Mouse (Mus musculus): ENCODE results near the gene Arhgap33.
A peak's percentile ranks its signal among the peaks of the same experiment; 100 is the strongest.
"Not testable (repeated sequence)": the region's sequence is repeated elsewhere in the genome, so short reads cannot be mapped to it uniquely, and the experiment has no call there.

Gene Arhgap33

DNA sequence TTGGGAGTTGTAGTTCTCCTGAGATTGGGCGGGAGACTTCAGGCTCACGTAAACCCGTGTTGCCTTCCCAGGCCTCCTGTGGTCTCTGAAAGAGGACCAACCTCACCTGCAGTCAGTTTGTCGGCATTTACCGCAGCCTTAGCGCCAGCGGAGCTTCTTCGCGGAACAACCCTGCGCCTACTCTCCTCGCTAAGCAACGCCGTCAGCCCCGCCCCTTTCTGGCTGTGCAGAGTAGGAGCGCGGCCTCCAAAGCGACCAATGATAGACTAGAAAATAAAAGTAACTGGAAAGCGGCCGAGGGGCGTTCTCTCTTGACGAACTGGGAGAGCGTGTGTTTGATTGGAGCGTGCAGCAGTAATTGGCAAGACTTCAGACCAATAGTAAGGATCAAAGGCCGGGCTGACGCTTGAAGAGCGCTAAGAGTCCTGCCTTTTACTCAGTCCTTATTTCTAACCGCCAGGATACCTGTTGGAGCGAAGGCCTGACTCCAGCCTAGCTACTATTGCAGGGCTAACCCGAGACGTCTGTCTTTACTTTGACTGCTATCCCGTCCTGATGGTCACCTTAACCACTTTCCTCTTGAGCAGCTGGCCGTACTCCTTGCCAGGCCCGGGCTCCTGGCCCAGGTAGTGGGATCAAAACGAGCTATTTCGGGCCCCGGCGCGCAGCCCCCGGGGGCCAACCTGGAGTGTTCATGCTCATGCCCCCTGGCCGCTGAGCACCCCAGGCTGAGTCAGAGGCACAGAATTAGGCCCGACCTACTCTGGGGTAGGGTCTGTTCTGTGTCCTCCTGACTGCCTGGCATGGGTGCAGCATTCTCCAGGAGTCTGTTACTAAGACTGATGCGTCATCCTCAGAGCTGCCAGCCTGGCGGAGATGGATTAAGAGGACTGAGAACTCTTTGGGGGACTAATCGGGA, 17.5 kb upstream of the Arhgap33 start, which contains the start of the genes Hspb6 and Proser3:
TSS of gene Hspb6 (plus strand) at position 77 of the 919 bp plus-strand sequence.
TSS of gene Proser3 (minus strand) at position 198 of the 919 bp plus-strand sequence.
- peak; percentile 92 to 93 for DNase-seq

- no peak for DNase-seq
These were observed 16.7 kb upstream of the Arhgap33 start for GRCm38 (mm10) chr7:30551445-30552101.

GRCm38 (mm10) chr7:30550603-30551002, 15.7 kb upstream of the Arhgap33 start:
- DNase-seq, result no peak

GRCm38 (mm10) chr7:30549880-30550279, 15.0 kb upstream of the Arhgap33 start:
- DNase-seq, result no peak

GRCm38 (mm10) chr7:30544327-30544726, 9.5 kb upstream of the Arhgap33 start:
- DNase-seq, result no peak

- DNase-seq, result no peak
These were observed 5.7 kb upstream of the Arhgap33 start for GRCm38 (mm10) chr7:30540572-30540971.

DNA sequence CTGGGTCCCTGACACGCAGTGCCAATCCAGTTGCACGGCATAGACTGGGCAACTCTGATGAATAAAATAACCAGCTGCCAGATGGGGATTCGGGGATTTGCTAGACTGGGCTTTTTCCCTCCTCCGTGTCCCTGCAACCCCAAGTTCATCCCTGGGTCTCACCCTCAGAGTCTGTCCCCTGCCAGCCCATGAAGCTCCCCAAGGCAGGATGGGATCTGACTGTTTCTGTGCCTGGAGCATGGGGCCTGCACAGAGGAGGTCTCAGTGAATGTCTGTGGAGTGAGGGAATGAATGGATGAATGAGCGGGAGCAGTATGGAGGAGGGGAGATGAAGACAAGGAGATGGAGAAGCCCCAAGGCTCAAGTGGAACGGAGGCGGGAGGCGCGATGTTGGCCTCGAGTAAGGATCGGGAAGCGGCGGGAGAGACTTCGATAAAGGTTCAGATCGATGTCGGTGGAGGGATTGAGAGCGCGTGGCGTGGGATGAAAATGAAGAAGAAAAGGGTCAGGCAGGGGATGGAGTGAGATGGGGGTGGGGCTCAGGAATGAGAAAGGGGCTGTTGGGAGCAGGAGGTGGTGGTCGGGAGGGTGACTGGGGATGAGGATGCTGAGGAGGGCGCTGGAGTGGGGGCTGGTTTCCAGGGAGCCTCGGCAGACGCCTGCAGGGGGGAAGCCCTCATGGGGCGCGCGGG, 773 bp downstream of the Arhgap33 start:
- DNase-seq, result no peak

DNA sequence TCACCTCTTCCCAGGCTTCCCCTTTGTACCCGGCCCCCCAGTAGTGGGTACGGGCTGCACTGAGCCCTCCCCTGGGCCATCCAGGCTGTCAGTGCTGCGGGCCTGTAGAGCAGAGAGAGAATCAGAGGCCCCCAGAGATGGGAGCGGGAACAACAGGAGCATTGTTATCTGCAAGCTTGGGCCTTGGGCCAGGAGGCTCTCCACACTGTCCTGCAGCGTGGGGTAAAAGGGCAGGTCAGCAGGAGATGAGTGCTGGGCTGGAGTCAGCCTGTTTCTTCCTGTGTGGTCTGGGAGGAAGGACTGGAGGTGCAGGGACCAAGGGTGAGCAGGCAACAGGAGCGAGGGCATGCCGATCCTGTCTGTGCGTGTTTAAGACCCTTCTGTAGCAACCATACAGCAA, 1.9 kb downstream of the Arhgap33 start:
- no peak for DNase-seq

DNA sequence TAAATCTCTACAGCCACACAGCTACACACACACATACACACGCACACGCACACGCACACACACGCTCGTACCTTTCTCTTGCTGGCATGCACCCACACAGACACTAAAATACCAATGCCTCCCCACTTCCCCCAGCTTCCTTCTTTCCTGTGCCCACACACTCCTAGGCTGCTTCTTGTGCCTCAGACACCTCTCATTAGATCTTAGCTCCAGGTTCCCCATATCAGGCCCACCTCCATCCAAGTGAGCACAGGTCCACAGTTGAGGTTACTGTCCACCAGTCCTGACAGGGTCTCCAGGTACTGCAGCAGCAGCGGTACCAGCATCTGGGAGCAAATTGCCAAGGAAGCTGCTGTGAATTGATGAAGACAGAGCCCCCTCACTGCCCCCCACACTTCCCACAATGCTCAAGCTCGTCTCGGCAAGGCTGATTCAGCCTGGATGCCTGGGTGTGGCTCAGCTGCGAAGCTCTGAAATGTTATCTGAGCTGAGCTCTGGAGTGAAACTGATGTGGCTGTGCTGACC, 3.5 kb downstream of the Arhgap33 start:
- no peak for DNase-seq

DNA sequence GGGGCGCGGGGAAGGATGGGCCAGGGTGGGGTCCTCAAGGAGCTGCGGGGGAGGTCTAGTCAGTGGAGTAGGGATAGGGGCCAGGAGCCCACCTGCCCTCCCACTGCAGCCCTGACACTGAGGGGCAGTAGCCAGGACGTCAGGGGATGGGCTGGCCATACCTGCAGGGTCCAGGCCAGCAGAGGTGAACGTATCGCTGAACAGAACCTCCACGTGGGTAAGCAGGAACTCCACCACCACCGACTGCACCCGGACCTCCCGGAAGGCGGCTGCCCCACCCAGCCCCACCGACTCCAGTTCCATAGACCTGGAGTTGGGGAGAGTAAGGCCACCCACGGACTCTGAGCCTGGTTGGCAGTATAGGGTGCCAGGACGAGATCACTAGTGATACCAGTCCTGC, 7.9 kb downstream of the Arhgap33 start:
- DNase-seq, result no peak

DNA sequence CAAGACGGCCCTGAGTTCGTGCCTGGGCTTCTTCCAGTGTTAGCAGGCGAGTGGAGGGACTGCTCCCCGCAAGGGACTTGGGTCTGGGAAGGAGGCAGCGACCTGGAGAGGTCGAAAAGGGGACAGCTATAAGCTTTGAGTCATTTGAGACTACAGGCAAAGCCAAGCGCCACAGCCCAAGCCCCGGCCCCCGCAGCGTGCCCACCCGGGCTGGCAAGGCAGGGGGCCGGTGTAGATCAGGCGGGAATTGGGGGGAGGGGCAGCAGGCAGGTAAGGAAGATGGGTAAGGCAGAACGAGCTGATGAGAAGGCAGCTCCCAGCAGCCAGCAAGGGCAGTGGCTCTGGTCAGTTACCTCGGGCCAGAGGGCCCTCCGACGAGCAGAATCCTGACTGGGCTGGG, 8.5 kb downstream of the Arhgap33 start:
- no peak for DNase-seq

DNA sequence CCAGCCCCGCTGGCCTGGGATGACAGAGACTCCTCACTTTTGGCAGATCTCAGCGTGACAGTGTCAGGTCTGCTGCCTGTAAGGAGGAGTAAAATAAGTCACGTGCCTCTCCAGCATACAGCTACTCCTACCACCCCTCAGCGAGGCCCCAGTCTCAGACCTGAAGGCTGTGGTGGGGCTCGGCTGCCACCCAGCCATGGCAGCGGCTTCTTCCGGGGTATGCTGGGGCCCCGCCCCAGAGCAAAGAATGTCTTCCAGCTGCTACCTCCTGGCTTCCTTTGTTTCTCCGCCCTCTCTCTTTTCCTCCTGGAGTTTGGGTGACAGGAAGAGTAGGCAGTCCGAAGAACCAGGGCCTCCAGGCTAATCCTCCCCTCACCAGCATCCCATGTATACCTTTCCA, 8.9 kb downstream of the Arhgap33 start:
- no peak for DNase-seq

- DNase-seq, result no peak
These were observed 10.4 kb downstream of the Arhgap33 start for GRCm38 (mm10) chr7:30524487-30524886.

GRCm38 (mm10) chr7:30522871-30523270, 12.0 kb downstream of the Arhgap33 start:
- DNase-seq, result no peak

GRCm38 (mm10) chr7:30520856-30521255, 14.0 kb downstream of the Arhgap33 start:
- no peak for DNase-seq

DNA sequence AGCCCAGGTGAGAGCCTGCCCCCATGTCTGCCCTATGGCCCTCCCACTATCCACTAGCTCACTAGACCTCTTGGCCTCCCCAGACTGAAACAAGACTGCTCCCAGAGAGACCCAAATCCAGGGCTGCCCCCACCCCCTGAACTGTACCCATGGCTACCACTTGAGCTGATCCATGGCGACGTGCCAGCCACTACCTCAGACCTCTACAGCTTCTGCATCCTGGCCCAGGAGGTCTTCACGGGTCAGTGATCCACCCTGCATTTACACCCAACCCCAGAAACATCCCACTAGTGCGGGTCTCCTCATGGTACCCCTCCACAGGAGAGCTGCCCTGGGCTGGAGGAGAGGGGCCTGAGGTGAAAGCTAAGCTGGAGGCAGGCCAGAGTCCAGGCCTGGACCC, 14.5 kb downstream of the Arhgap33 start:
- DNase-seq, result no peak

DNA sequence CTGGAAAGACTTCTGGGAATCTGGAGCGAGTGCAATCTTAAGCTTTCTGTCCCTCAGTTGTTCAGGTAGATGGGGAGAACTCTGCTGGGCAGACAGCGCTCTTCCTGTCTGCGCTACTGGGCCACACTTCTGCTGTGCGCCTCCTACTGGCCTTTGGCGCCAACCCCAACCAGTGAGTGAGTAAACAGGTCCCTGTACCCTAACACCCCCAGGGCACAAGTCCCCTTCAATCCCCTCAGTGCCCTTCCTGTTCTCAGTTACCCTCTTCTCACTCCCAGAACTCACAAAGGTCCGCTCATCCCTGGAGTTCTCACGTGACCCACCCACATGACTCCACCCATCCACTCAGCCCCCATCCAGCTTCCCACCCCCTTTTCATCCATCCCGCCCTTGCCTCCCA, 16.5 kb downstream of the Arhgap33 start:
- no peak for DNase-seq

- no peak for DNase-seq
These were observed 19.7 kb downstream of the Arhgap33 start for GRCm38 (mm10) chr7:30515003-30515760.

GRCm38 (mm10) chr7:30508061-30508460, 26.8 kb downstream of the Arhgap33 start:
- no peak for DNase-seq

DNA sequence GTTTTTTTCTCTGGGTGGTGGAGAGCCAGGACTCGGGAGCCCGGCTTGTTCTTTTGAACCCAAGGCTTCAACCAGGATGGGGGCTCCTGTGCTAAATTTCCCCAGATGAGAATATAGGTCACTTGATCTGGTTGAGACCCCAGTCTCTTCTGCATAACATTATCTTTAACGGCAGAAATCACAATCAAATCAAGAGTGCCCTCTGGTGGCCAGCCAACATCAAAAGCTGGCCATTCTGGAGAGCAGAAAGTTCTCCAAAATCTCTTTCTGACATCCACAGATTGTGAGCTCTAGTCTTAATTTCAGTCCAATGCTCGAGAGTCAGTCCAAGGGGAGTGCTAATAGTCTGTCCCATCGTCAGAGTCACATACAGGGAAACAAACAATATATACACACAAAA, 33.7 kb downstream of the Arhgap33 start:
- peak in 1 of 2 experiments; percentile 28 for DNase-seq

DNA sequence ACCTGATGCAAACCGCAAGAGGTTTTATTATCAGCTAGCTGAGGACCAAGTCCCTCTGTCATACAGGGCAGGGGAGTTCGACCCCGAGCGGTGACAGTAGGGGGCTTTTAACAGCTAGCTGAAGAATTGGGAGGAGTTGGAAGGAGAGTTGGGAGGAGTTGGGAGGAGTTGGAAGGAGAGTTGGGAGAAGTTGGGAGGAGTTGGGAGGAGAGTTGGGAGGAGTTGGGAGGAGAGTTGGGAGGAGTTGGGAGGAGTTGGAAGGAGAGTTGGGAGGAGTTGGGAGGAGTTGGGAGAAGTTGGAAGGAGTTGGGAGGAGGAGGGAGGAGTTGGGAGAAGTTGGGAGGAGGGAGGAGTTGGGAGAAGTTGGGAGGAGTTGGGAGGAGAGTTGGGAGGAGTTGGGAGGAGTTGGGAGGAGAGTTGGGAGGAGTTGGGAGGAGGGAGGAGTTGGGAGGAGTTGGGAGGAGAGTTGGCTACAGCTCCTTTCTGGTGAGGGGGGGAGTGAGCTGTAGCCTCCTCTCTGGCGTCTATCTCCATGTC, 39.3 kb downstream of the Arhgap33 start:
- DNase-seq, result not testable (repeated sequence)

DNA sequence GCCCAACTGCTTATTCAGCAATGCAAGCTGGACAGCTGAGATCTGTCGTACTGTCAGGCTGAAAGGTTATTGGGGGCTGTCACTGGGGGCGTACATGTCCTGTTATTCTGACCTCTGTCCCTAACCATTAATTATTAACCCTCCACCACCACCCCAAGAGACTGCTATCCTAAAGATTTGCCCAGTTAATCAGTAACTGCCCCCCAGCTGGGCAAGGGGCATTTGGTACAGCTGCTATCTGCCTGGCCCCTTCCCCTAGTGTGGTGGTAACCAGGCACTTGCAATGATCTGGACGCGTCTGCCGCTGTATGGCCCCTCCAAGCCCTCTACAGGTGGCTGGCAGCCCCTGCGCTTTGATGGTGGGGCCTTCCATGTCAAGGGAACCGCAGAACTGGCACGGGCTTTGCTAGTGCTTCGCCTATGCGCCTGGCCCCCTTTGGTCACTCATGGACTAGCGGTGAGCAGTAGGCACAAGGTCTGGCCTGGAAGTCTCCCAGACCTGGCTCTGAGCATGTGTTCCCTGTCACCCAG, 41.4 kb downstream of the Arhgap33 start, which contains the start of gene Prodh2:
TSS of gene Prodh2 (plus strand) at position 222 of the 531 bp plus-strand sequence.
- DNase-seq, result no peak
